Mouse (Mus musculus) 3134 (cell line): ENCODE measurements around the gene Timp2.
"Not testable (repeated sequence)": the region's sequence is repeated elsewhere in the genome, so short reads cannot be mapped to it uniquely, and the experiment has no call there.

Experiments used
- DNase-seq: peaks from one replicate; pipeline ENCODE4 v3.0.0-alpha.2; 2011; ENCODE audit warnings: low spot score; ENCODE audit not compliant: insufficient read length; ENCODE audit errors: extremely low read depth

Timp2 gene

GRCm38 (mm10) chr11:118355640-118356039 is at the start of gene Timp2:
Gene Timp2, minus strand, starts transcription at chr11:118355740.
- DNase-seq = no peak

GRCm38 (mm10) chr11:118405311-118405710 is 49.8 kb upstream of the Timp2 start:
- DNase-seq = no peak

- DNase-seq = no peak
Observed at GRCm38 (mm10) chr11:118403951-118404899, 48.7 kb upstream of the Timp2 start.

- DNase-seq = no peak
Observed at GRCm38 (mm10) chr11:118403183-118403582, 47.6 kb upstream of the Timp2 start.

GRCm38 (mm10) chr11:118401760-118402280 is 46.3 kb upstream of the Timp2 start, which contains the start of gene Lgals3bp:
Gene Lgals3bp, minus strand, starts transcription at chr11:118402092.
- DNase-seq = peak; percentile 77

- no peak for DNase-seq
Observed at GRCm38 (mm10) chr11:118401195-118401594, 45.7 kb upstream of the Timp2 start.

- DNase-seq = no peak
Observed at GRCm38 (mm10) chr11:118400566-118400936, 45.0 kb upstream of the Timp2 start.

- no peak for DNase-seq
Observed at GRCm38 (mm10) chr11:118399891-118400565, 44.5 kb upstream of the Timp2 start.

- DNase-seq = no peak
Observed at GRCm38 (mm10) chr11:118397806-118398530, 42.4 kb upstream of the Timp2 start.

- DNase-seq = no peak
Observed at GRCm38 (mm10) chr11:118394538-118394937, 39.0 kb upstream of the Timp2 start.

- DNase-seq = no peak
Observed at GRCm38 (mm10) chr11:118393991-118394390, 38.5 kb upstream of the Timp2 start.

GRCm38 (mm10) chr11:118387816-118388215 is 32.3 kb upstream of the Timp2 start:
- not testable (repeated sequence) for DNase-seq

- DNase-seq = peak; percentile 80
Observed at GRCm38 (mm10) chr11:118379251-118380009, 23.9 kb upstream of the Timp2 start.

GRCm38 (mm10) chr11:118378656-118379055 is 23.1 kb upstream of the Timp2 start:
- DNase-seq = no peak

GRCm38 (mm10) chr11:118376323-118376722 is 20.8 kb upstream of the Timp2 start:
- DNase-seq = not testable (repeated sequence)

- DNase-seq = no peak
Observed at GRCm38 (mm10) chr11:118375881-118376280, 20.3 kb upstream of the Timp2 start.

GRCm38 (mm10) chr11:118375461-118375860 is 19.9 kb upstream of the Timp2 start:
- DNase-seq = no peak

GRCm38 (mm10) chr11:118375006-118375405 is 19.5 kb upstream of the Timp2 start:
- no peak for DNase-seq

- DNase-seq = no peak
Observed at GRCm38 (mm10) chr11:118374506-118374905, 19.0 kb upstream of the Timp2 start.

GRCm38 (mm10) chr11:118372641-118373040 is 17.1 kb upstream of the Timp2 start:
- DNase-seq = no peak
